In the genomic region with DNA sequence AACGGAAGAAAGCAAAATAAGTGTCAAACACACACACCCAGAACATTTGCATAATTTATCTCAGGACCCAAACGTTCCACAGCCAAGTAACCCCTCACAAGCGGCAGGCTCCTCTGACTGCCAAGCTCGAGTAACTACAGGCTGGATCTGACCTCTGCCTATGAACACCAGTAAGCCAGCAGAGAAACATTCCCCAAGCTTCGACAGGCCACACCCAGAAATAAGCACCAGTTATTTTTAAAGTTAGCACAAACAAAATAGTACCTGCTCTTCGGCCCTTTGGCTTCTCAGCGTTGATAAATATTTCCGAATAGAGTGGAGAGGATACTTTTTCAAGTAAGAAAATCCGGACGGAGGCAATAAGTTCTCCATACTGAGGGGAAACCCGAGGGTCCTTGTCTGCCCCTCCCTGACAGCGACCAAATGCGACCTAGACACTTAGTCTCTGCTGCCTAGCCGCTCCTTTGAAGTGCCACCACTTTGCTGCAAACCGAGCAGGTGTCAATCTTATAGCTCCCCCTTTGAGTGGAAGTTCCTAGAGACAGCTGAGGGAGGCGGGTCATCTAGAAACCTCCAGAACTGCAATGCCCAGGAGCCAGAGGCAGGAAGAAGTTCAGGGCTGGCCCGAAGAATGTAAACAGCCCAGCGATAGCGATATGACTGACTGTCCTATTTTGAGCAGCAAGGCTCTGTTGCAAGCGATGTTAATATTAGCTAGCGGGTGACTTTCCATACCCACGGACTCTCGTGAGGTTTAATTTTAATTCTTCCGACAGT, we compare ENCODE assay signal across 8 mouse cellular contexts. TPM values are rescaled to one million over a fixed set of nuclear protein-coding genes. Genes with fewer than 3 reads are reported as not detected.
DNase-seq lines count a peak whose midpoint lies in the region; ATAC-seq lines count a peak whose summit lies in the region.

No protein-coding gene starts in this region.

- no peak overlapping the region for H3K4me3 ChIP-seq in hindbrain, embryonic 13.5 days
- H3K4me3 ChIP-seq in hindbrain, embryonic 11.5 days (ENCODE audit: low read depth, low read length), result no peak overlapping the region
- H3K4me3 ChIP-seq in stomach, embryonic 16.5 days (replicated peaks; ENCODE audit: low read length), result peak overlapping the region; percentile 28
- no peak overlapping the region for H3K4me3 ChIP-seq in forebrain, embryonic 15.5 days

- peaks cover 49% of the 10 kb centered on the region for H3K4me1 ChIP-seq in hindbrain, embryonic 13.5 days (replicated peaks)
- H3K4me1 ChIP-seq in hindbrain, embryonic 11.5 days (replicated peaks; ENCODE audit: control insufficient read depth, insufficient read depth, low read length), result no peaks in the 10 kb centered on the region
- peaks cover 15% of the 10 kb centered on the region; the same call in 1 of the 2 replicates for H3K4me1 ChIP-seq in stomach, embryonic 16.5 days (ENCODE audit: control insufficient read depth, insufficient read depth, low read length)
- peaks cover 31% of the 10 kb centered on the region for H3K4me1 ChIP-seq in forebrain, embryonic 15.5 days

- no peaks in the 10 kb centered on the region for H3K36me3 ChIP-seq in hindbrain, embryonic 13.5 days
- H3K36me3 ChIP-seq in hindbrain, embryonic 11.5 days (ENCODE audit: control insufficient read depth, insufficient read depth, low read length), result no peaks in the 10 kb centered on the region
- H3K36me3 ChIP-seq in stomach, embryonic 16.5 days (ENCODE audit: control insufficient read depth, insufficient read depth, low read length), result no peaks in the 10 kb centered on the region
- no peaks in the 10 kb centered on the region for H3K36me3 ChIP-seq in forebrain, embryonic 15.5 days

- intact Hi-C loops in heart, postnatal 36 days (cut with DNase I), result loop anchor here (10.0 kb wide), 1 partner anchor 94 kb away; no protein-coding TSS in a partner anchor

- H3K27me3 ChIP-seq in hindbrain, embryonic 13.5 days, result no peaks in the 10 kb centered on the region
- H3K27me3 ChIP-seq in hindbrain, embryonic 11.5 days (ENCODE audit: control insufficient read depth, insufficient read depth, low read length), result no peaks in the 10 kb centered on the region
- no peaks in the 10 kb centered on the region for H3K27me3 ChIP-seq in stomach, embryonic 16.5 days (ENCODE audit: control insufficient read depth, insufficient read depth, low read length)
- no peaks in the 10 kb centered on the region for H3K27me3 ChIP-seq in forebrain, embryonic 15.5 days

- no peak overlapping the region for H3K4me2 ChIP-seq in hindbrain, embryonic 13.5 days
- no peak overlapping the region for H3K4me2 ChIP-seq in hindbrain, embryonic 11.5 days (replicated peaks; ENCODE audit: low read depth, low read length)
- H3K4me2 ChIP-seq in stomach, embryonic 16.5 days (ENCODE audit: low read depth, low read length), result peak overlapping the region; percentile 47
- H3K4me2 ChIP-seq in forebrain, embryonic 15.5 days (replicated peaks), result no peak overlapping the region

- H3K9me3 ChIP-seq in hindbrain, embryonic 13.5 days, result no peaks in the 10 kb centered on the region
- H3K9me3 ChIP-seq in hindbrain, embryonic 11.5 days (ENCODE audit: control insufficient read depth, low read length), result no peaks in the 10 kb centered on the region
- H3K9me3 ChIP-seq in stomach, embryonic 16.5 days (replicated peaks; ENCODE audit: control insufficient read depth, low read length), result no peaks in the 10 kb centered on the region
- no peaks in the 10 kb centered on the region for H3K9me3 ChIP-seq in forebrain, embryonic 15.5 days

- 0 out of 2 replicates have a peak overlapping the region, but pooled peaks have one; percentile 8 for H3K27ac ChIP-seq in hindbrain, embryonic 13.5 days
- no peak overlapping the region for H3K27ac ChIP-seq in hindbrain, embryonic 11.5 days (ENCODE audit: low read depth, low read length)
- no peak overlapping the region for H3K27ac ChIP-seq in stomach, embryonic 16.5 days (ENCODE audit: low read length)
- H3K27ac ChIP-seq in forebrain, embryonic 15.5 days (replicated peaks), result no peak overlapping the region

- H3K9ac ChIP-seq in hindbrain, embryonic 13.5 days, result no peak overlapping the region
- H3K9ac ChIP-seq in hindbrain, embryonic 11.5 days (ENCODE audit: low read depth, low read length), result no peak overlapping the region
- no peak overlapping the region for H3K9ac ChIP-seq in stomach, embryonic 16.5 days (ENCODE audit: low read length)
- H3K9ac ChIP-seq in forebrain, embryonic 15.5 days (replicated peaks), result no peak overlapping the region

- DNase-seq in hindbrain, embryonic 11.5 days (ENCODE audit: low spot score), result no peak
- peak; percentile 41 for DNase-seq in c-Kit-positive CD71-positive TER-119-negative erythroid progenitor cells, embryonic 14.5 days (ENCODE audit: low read depth)
- peak; percentile 38 to 51 for DNase-seq in heart, postnatal 36 days
- DNase-seq in lung, adult 18-20 months, result peak; percentile 49 to 59
- no peak for DNase-seq in frontal cortex, adult 2 months (ENCODE audit: extremely low spot score in 1 of 2, low spot score in 1 of 2)

- 66% methylated on average over 24 of the region's 24 CpGs for WGBS in hindbrain, embryonic 13.5 days
- 60% methylated on average over 24 of the region's 24 CpGs for WGBS in hindbrain, embryonic 11.5 days
- 22% methylated on average over 24 of the region's 24 CpGs for WGBS in stomach, embryonic 16.5 days
- WGBS in forebrain, embryonic 15.5 days, result 64% methylated on average over 24 of the region's 24 CpGs

- no peak for ATAC-seq in hindbrain, embryonic 13.5 days (ENCODE audit: low FRiP score)
- ATAC-seq in hindbrain, embryonic 11.5 days (ENCODE audit: low FRiP score), result no peak
- ATAC-seq in stomach, embryonic 16.5 days (ENCODE audit: insufficient read depth, low FRiP score), result 0 out of 2 replicates have a peak, but pooled peaks have one; percentile 35
- no peak for ATAC-seq in forebrain, embryonic 15.5 days (replicated peaks)

RNA-seq across cellular contexts. Expression of gene Atp2c1, which starts 6.2 kb away (rescaled TPM):
- polyA plus RNA-seq in hindbrain, embryonic 13.5 days (2015; fragmentation: Nextera tagmentation; extraction: Ambion mirVana), result 87.3 and 96.3 TPM in 2 replicates
- 65.3 and 83.1 TPM in 2 replicates for polyA plus RNA-seq in hindbrain, embryonic 11.5 days (2014; fragmentation: Nextera tagmentation; extraction: Ambion mirVana)
- total RNA-seq in heart, postnatal 36 days (2021), result 10 to 100 TPM; 64.6 to 69.8 TPM
- 58.0 and 62.7 TPM in 2 replicates for polyA plus RNA-seq in stomach, embryonic 16.5 days (2015; fragmentation: Nextera tagmentation; extraction: Ambion mirVana)
- 135 and 138 TPM in 2 replicates for polyA plus RNA-seq in frontal cortex, adult 2 months (2012; rRNA removed)
- 91.8 and 95.0 TPM in 2 replicates for polyA plus RNA-seq in forebrain, embryonic 15.5 days (2015; fragmentation: Nextera tagmentation; extraction: Ambion mirVana)

Comparison
In these comparisons a context has a peak if more than half of its experiments do, and no peak if none do; other contexts are left out.
1. DNase-seq: peak in c-Kit-positive CD71-positive TER-119-negative erythroid progenitor cells, embryonic 14.5 days (single experiment), heart, postnatal 36 days (2 of 2) and lung, adult 18-20 months (2 of 2); none in hindbrain, embryonic 11.5 days (single experiment) and frontal cortex, adult 2 months (0 of 2).